Mouse (Mus musculus) liver, embryonic 16.5 days (tissue): ENCODE data around the gene Myh11. TPM values are rescaled to one million over a fixed set of nuclear protein-coding genes. Genes with fewer than 3 reads are reported as not detected.
A peak's percentile ranks its signal among the peaks of the same experiment; 100 is the strongest.

Experiments used
- ATAC-seq: fragments of 200-750 bp; cut with Nextera tagmentation; 2 replicates; pipeline ENCODE4 v1.8.0; 2017; ENCODE audit warnings: low read depth, mild to moderate bottlenecking, moderate number of reproducible peaks, moderate library complexity
- H3K27ac ChIP-seq: fragments of 300-500 bp; sonication (generic); 2 replicates; pipeline ENCODE4 v1.5.1; 2014; ENCODE audit warnings: mild to moderate bottlenecking, low read length
- H3K27me3 ChIP-seq: fragments of 300-500 bp; sonication (generic); 2 replicates; pipeline ENCODE4 v1.6.1; 2014; ENCODE audit warnings: low read depth, low read length, mixed read lengths; ENCODE audit not compliant: control insufficient read depth, insufficient read depth
- H3K36me3 ChIP-seq: fragments of 300-500 bp; sonication (generic); 2 replicates; pipeline ENCODE4 v1.6.1; 2014; ENCODE audit warnings: mild to moderate bottlenecking; ENCODE audit not compliant: control insufficient read depth, insufficient read depth
- H3K4me1 ChIP-seq: fragments of 300-500 bp; sonication (generic); 2 replicates; pipeline ENCODE4 v1.6.1; 2014; ENCODE audit warnings: low read depth, low read length, mixed read lengths; ENCODE audit not compliant: control insufficient read depth
- H3K4me2 ChIP-seq: fragments of 300-500 bp; sonication (generic); 2 replicates; pipeline ENCODE4 v1.6.1; 2014; ENCODE audit warnings: low read depth, low read length, mixed read lengths
- H3K4me3 ChIP-seq: fragments of 300-500 bp; sonication (generic); 2 replicates; pipeline ENCODE4 v1.5.1; 2014; ENCODE audit warnings: low read depth, mild to moderate bottlenecking, low read length
- H3K9ac ChIP-seq: fragments of 300-500 bp; sonication (generic); 2 replicates; pipeline ENCODE4 v1.6.1; 2014; ENCODE audit warnings: low read depth, low read length
- H3K9me3 ChIP-seq: fragments of 300-500 bp; sonication (generic); replicated peaks from 2 replicates; pipeline ENCODE4 v1.6.1; 2016; ENCODE audit warnings: low read length; ENCODE audit not compliant: control insufficient read depth
- microRNA counts: library from miRNA; unstranded; fragments of <30 nt; microRNA quantifications from one replicate; lab custom pipeline; 2016
- microRNA-seq: library from miRNA; unstranded; fragments of <30 nt; microRNA quantifications from one replicate; pipeline ENCODE4, GENCODE M21; 2016
- polyA plus RNA-seq: library from polyadenylated mRNA; unstranded; fragments of >200 nt; fragmentation: Nextera tagmentation; extraction: Ambion mirVana; gene quantifications from 2 replicates; pipeline ENCODE4 v1.2.1, GENCODE M21; 2015

Myh11 gene
- polyA plus RNA-seq, 1 experiment from 2014 or later = 1.7 TPM

- Histone ChIP-seq H3K9me3 (no peaks in the 10 kb centered on the region), H3K27me3 (no peaks in the 10 kb centered on the region), H3K36me3 (peaks cover 46% of the 10 kb centered on the region), H3K9ac (no peak overlapping the region), H3K4me1 (no peaks in the 10 kb centered on the region), H3K27ac (no peak overlapping the region), H3K4me3 (no peak overlapping the region), H3K4me2 (no peak overlapping the region)
- ATAC-seq = no peak
Observed at GRCm38 (mm10) chr16:14147712-14148111, 143.5 kb downstream of the Myh11 start.

MicroRNA genes within 50 kb of the gene (microRNA counts, 519-probe panel; counts per million panel counts)
- microRNA mmu-miR-484 (lab: Ali Mortazavi, UCI) = 2,369 counts per million, percentile 55 among the panel's probes with 10 or more counts

Small RNAs within 50 kb of the gene (microRNA-seq; reads per million reads assigned to microRNA genes)
- 2,880 reads per million, percentile 86 among the genes with 10 or more reads in this experiment for gene Mir484

Other genes starting within 250 kb of the Myh11 start
- 50.1 and 50.3 TPM in 2 replicates for gene Nde1, start 128.1 kb downstream of the Myh11 start, polyA plus RNA-seq
- gene Marf1, start 128.0 kb downstream of the Myh11 start, polyA plus RNA-seq = 5.6 and 6.9 TPM in 2 replicates
- 52.8 and 59.7 TPM in 2 replicates for gene Fopnl, start 26.0 kb upstream of the Myh11 start, polyA plus RNA-seq
- 2.1 and 3.0 TPM in 2 replicates for gene Abcc1, start 70.2 kb upstream of the Myh11 start, polyA plus RNA-seq